Mouse (Mus musculus): ENCODE measurements around the gene Pth1r.

The Pth1r gene

GRCm38 (mm10) chr9:110750404-110751187 is 3.7 kb upstream of the Pth1r start:
- no peak for DNase-seq (ENCODE audit: low spot score)

DNA sequence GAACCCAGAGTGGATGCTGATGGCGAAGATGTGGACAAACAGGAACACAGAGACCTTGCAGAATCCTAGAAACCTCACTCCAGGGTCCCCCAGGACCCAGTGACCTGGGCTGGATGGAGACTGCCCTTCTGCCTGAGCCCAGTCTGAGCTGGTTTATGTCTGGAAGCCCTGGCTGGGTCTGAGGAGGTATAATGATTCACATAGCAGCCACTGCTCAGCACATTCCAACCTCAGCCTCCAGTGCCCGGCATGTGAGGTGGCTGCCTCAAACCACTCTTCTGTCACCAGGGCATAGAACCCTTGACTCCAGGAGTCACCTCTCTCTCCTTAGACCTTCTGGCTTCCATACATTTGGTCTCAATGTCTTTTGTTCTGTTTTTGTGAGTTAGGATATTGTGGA is 1.5 kb upstream of the Pth1r start:
- no peak for DNase-seq (ENCODE audit: low spot score)

DNA sequence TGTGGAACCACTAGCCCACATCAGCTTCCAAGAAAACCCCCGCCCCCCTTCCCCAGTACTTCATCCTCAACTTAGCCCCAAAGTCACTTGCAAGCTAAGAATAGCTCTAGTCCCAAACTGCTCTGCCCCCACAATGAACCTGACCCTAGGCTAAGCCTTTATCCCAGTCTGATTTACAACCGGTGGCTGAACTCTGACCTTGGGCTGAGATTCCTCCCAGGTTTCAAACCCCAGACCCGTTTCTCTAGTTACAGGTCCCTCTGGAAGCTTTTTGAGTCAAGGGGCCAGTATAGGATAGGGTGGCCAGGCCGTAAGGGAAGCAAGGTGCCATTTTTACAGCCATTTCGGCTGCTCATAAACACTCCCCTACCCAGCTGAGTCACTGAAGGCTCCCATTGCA is 707 bp downstream of the Pth1r start:
- DNase-seq (ENCODE audit: low spot score): peak; percentile 79

- no peak for DNase-seq (ENCODE audit: low spot score)
These were observed 1.2 kb downstream of the Pth1r start for GRCm38 (mm10) chr9:110745752-110746151.

DNA sequence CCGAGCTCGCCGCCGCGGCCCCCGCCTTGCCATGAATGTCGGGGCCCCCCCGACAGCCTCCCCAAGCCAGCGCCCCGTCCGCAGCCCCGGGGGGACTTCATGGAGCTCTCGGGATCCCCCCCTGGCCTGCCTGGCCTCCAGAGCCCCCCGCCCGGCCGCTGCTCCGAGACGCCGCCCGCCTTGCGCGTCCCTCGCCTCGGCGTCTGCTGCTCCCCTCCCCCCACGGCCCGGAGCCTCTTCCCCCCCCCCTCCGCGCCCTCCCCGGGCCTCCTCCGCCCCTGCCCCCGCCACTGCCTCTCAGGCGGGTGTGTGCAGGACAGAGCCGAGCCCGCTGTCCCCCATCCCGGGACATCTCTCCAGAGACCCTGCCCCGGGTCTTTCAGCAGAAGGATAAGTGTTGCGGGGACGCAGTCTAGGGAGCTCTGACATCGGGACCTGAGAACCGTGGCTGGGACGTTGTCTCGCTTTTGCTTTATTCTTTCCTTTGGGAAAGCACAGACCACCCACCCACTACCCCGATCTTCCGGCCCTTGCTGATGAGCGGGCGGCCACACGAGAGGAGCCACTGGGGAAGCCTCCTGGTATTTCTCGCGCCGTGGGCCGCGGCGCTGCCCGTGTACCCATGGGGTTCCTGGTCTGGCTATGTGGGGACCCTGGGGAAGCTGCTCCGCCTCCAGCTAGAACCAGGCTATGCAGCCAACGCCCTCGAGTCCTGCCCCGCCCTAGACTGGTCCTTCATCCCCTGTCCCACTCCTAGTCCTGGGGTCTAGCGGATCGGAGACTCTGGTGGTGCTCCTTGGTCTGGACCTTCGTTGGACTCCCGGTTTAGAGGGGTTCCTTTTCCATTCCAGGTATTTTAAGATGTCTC is 3.3 kb downstream of the Pth1r start:
- peak; percentile 70 for DNase-seq (ENCODE audit: low spot score)

DNA sequence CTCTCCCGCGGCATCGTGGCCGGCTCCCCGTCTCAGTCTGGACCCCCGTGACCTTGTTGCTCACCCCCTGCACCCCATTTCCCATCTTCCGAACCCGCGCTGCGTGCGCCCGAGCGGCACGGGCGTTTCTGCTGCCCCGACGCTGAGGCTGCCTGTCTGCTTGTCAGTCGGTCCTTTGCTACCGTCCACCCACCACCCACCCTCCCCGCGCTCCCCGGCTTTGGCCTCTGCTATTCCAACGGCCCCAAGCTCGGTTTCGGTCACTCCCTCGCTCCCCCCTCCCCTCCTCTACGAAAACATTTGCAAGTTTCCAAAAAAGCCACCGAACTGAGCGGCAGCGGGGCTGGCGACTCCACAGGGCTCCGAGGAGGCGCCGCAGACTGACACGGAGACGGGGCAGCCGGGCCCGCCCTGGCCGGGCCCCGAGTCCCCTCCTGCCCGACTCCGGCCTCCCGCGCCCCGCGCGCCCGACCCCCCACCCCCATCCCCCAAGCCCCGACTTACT is 3.9 kb downstream of the Pth1r start:
- peak; percentile 73 for DNase-seq (ENCODE audit: low spot score)

DNA sequence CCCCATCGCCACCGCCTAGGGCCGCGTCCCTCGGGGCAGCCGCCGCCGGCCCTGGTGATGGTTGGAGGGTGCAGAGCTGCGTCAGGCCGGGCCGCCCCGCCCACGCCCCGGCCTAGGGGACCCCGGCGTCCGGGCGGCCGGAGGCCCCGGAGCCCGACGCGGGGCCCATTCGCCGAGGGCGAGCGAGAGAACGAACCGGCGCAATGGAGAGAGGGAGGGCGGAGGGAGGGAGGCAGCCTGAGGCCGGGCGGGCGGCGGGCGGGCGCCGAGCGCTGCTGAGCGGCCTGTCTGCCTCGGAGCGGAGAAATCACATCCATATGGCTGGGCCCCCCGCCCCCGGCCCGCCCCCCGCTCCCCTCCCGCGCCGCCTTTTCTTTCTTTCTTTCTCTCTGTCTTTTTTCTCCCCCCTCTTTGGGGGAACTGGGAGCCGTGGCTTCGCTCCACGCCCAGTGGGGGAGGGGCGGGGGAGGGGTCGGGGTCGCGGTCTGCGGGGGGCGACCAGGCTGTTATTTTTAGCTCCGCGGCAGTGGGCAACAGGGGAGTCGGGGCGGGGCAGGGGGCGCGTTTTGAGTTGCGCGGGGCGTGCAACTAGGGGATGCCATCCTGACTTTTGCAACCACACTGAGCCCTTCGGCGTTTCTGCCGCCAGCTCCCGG is 4.5 kb downstream of the Pth1r start:
- DNase-seq (ENCODE audit: low spot score): peak; percentile 74

DNA sequence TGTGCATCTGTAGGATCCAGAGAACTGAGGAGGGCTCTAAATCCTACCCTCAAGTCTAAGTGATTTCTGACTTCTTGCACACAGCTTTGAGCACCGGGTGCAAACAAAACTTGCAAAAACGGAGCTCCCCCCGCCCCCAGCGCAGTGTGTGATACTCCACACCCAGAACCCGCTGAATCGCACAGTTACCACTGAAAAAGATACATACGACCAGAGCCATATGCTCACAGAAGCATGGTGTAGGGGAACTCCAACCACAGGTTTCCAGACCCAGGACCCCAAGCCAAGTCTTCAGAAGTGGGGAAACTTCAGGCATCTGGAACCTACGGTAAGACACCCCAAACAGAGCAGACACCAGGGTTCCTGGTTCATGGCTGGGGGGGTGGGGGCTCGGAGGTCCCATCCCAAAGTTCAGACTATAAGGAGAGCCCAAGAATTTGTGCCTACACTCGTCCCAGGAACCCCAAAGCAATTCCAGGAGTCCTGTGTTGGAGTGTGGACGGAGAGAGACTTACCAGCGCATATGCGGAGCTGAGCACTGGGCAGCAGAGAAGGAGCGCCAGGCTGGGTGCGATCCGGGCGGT is 5.1 kb downstream of the Pth1r start, which contains the start of gene Myl3:
Gene Myl3, plus strand, starts transcription at position 151 of the 584 bp plus-strand sequence.
- no peak for DNase-seq (ENCODE audit: low spot score)

DNA sequence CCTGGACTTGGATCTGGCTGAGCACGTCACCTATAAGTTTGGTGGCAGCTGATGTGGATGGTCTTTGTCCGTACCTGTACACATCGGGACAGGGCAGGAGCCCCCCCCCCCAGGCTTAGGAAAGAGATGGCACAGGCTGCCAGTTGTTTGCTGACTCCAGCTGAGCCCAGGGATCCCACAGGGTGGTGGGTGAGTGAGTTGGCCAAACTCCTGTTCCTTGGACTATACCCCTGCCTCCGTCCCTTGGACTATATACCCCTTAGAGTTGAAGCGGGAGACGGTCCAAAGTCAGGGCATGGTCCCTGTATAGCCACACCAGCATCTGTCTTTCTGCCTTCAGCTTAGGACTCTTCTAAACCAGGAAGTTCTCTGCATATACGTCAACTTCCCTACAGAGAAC is 7.0 kb downstream of the Pth1r start:
- DNase-seq (ENCODE audit: low spot score): no peak

DNA sequence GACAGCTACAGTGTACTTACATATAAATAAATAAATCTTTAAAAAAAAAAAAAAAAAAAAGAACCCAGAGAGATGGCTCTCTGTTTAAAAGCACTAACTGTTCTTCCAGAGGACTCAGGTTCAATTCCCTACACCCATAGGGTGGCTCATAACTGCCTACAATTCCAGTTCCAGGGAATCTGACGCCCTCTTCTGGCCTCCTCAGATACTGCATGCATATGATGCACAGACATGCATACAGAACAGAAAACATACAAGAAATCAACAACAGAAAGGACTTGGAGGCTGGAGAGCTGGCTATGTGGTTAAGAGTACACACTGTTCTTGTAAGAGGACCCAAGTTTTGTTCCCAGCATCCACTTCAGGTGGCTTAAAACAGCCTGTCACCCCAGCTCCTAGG is 8.9 kb downstream of the Pth1r start:
- DNase-seq (ENCODE audit: low spot score): no peak

DNA sequence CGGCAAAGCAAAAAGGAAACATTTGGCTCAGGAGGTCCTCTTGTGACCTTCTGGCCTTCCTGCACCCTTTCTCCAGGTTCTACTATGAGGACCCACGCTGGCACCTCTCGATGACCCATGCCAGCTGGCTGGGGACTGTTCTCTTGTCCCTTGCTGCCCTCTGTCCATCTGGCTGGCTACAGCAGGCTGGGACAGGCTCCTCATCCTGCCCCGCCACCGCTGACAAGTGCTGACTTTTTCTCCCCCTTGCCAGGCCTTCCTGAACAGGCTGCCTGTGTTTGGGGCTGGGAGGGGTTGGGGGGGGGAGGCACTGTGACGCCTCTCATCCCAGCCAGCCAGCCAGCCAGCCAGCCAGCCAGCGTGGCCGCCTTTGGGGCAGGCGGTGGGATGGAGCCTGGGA is 10.6 kb downstream of the Pth1r start:
- DNase-seq (ENCODE audit: low spot score): no peak

DNA sequence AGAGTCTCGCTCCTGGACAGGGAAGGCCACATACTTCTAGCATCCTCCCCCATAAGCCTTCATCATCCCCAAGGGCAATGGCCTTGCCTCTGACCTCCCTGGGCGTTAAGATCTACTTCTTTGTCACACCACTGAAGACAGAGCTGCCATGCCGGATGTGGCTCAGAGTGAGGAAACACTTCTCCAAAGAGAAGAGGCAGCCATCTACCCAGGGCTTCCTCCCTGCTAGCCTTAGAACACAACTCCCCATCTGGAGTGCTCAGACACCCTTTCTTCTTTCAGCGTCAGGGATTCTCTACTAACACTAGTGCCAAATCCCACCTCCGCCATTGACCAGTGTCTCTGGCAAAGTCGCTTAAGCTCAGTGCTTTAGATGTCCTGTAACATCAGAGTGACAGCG is 12.8 kb downstream of the Pth1r start:
- DNase-seq (ENCODE audit: low spot score): no peak

DNA sequence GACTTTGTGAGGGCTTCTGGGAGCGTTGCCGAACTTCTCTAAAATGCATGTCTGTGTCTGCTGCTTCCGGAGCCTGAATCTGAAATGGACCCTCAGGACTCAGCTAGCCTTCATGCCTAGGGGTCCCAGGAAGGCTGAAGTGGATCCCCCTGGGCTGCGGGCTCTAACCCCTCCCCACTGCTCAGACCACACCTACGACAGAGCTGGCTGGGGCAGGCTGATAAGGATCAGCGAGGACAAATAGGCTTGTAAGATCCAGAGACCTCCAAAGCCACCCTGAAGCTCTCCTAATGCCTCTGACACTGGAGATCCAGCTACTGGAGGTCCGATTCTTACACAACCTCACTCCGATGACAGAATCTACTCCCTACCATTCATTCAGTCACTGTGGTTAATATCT is 13.8 kb downstream of the Pth1r start:
- DNase-seq (ENCODE audit: low spot score): no peak

DNA sequence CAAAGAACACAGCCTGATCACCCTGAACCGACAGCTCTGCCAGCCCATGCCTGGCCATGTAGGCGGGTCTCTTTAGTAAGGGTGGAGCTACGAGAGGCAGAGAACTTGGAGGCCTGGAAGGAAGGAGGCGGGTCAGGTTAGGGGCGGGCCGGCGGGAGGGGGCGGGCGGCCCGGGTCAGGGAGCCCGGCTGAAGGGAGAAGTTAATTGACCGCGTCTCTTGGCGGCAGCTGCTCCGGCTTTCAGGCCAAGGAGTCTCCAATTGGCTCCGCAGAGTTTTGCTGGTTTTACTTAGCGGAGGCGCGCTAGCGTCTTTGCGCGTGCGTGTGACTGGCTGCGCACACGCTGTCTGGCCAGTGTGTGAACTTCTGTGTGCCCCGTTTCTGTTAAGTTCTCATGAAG is 14.3 kb downstream of the Pth1r start:
- peak; percentile 94 for DNase-seq (ENCODE audit: low spot score)

GRCm38 (mm10) chr9:110731859-110732258 is 15.1 kb downstream of the Pth1r start:
- DNase-seq (ENCODE audit: low spot score): no peak

GRCm38 (mm10) chr9:110729841-110730240 is 17.1 kb downstream of the Pth1r start:
- peak; percentile 58 for DNase-seq (ENCODE audit: low spot score)

GRCm38 (mm10) chr9:110726867-110727266 is 20.1 kb downstream of the Pth1r start:
- DNase-seq (ENCODE audit: low spot score): no peak

GRCm38 (mm10) chr9:110725721-110726135 is 21.2 kb downstream of the Pth1r start:
- peak; percentile 52 for DNase-seq (ENCODE audit: low spot score)

DNA sequence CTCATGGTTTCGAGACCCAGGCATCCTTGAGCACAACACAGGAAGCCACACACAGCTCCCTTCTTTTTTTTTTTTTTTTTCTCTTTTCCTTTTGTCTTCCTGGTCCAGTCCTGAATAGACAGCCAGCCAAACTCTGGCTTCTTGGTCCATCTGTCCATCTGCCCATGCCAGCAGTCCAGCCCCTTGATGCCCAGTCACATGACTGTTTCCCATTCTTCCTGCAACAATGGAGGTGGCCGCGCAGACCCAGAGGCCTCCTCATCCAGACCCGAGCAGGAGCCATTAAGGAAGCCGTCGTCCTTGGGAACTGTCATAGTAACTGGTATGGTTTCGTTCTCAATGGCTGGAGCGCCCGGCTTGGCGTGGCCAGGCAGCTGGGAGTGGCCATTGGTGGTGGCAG is 24.9 kb downstream of the Pth1r start:
- DNase-seq (ENCODE audit: low spot score): no peak

GRCm38 (mm10) chr9:110719977-110720376 is 27.0 kb downstream of the Pth1r start:
- no peak for DNase-seq (ENCODE audit: low spot score)

- DNase-seq (ENCODE audit: low spot score): no peak
These were observed 28.1 kb downstream of the Pth1r start for GRCm38 (mm10) chr9:110718810-110719209.

GRCm38 (mm10) chr9:110718071-110718470 is 28.9 kb downstream of the Pth1r start:
- no peak for DNase-seq (ENCODE audit: low spot score)

All from embryo, embryonic 10.5 days (tissue).